Mouse (Mus musculus): Measurements from ENCODE around the gene Cnpy3.
"Not testable (repeated sequence)": the region's sequence is repeated elsewhere in the genome, so short reads cannot be mapped to it uniquely, and the experiment has no call there.

Cnpy3 gene

GRCm38 (mm10) chr17:46751794-46752556 is at the start of gene Cnpy3:
TSS of gene Cnpy3 (minus strand) at chr17:46752214.
- in situ Hi-C loops (cut with MboI, MseI), result no loop called here

DNA sequence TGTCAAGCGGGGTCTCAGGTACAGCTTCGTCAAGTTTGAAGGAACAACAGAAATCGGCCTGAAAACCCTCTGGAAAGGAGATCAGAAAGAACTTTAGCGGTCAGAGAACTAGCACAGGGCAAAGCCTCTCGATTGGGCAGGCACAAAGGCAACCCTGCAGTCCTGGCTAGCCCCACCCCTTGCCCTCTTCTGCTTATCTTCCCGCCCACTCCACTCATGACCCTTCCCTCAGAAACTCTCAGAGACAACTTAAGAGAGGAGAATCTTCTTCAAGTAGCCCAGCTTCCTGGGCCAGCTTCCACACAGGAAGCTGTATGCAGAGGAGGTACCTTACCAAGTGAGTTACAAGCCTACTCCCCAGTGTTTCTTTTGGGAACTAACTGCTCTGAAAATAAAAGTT is 49.7 kb upstream of the Cnpy3 start:
- in situ Hi-C loops (cut with MboI, MseI), result no loop called here

- in situ Hi-C loops (cut with MboI, MseI), result no loop called here
Measured at GRCm38 (mm10) chr17:46799680-46800079, 47.7 kb upstream of the Cnpy3 start.

DNA sequence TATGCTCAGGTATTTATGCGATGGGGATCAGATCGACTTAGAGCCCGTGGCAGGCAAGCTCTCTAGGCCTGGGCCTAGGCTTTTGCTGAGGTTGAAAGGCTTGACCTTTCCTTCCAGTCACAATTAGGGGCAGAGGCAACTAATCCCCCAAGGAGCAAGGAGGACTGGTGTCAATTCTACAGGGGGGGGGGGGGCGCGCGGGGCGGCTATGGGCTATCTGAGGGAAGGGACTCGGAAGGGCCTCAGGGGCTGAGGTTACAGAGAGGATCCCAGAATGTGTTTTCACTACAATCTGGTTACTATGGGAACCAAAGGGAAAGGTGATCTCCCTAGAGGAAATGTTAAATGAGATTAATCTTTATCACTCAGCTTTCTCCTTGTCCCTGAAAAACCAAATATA is 45.4 kb upstream of the Cnpy3 start:
- in situ Hi-C loops (cut with MboI, MseI), result no loop called here

GRCm38 (mm10) chr17:46796743-46797142 is 44.7 kb upstream of the Cnpy3 start:
- in situ Hi-C loops (cut with MboI, MseI), result no loop called here

DNA sequence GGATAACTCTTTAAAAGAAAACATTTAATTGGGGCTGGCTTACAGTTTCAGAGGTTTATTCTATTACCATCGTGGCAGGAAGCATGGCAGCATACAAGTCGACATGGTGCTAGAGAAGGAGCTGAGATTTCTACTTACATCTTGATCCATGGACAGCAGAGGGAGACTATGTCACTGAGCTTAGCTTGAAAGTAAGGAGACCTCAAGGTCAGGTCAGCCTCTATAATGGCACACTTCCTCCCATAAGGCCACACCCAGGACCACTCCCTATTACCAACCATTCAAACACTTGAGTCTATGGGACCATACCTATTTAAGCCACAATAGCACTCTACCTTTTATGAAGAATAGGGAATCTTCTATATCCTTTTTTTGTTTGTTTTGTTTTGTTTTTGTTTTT is 40.9 kb upstream of the Cnpy3 start:
- in situ Hi-C loops (cut with MboI, MseI), result no loop called here

- in situ Hi-C loops (cut with MboI, MseI), result not testable (repeated sequence)
Measured at GRCm38 (mm10) chr17:46787974-46788373, 36.0 kb upstream of the Cnpy3 start.

GRCm38 (mm10) chr17:46786952-46787351 is 34.9 kb upstream of the Cnpy3 start:
- in situ Hi-C loops (cut with MboI, MseI), result no loop called here

- in situ Hi-C loops (cut with MboI, MseI), result loop anchor here (5.0 kb wide), 1 partner anchor 99 kb away; no protein-coding TSS in a partner anchor
Measured at GRCm38 (mm10) chr17:46783222-46783565, 31.2 kb upstream of the Cnpy3 start.

GRCm38 (mm10) chr17:46782341-46783221 is 30.6 kb upstream of the Cnpy3 start, which contains the start of gene Rpl7l1:
TSS of gene Rpl7l1 (minus strand) at chr17:46782672.
- in situ Hi-C loops (cut with MboI, MseI), result loop anchor here (5.0 kb wide), 1 partner anchor 100 kb away; no protein-coding TSS in a partner anchor

DNA sequence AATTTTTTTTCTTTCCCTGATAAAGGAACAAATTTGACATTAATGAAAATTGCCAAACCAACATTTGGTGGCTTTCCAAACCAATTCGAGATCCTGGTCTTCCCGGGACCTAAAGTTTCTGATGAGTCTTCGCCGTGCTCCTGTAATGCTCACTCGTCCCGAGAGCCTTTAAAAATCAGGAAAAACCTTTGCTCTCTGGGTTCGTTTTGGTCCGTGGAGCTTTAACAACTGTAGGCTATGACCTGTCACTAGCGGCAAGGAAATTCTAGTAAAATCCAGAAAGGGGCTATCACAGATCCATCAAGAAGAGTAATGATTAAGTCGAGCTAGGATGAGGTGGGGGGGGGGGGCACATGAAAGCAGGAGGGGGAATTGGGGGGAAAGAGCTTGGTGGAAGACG is 29.9 kb upstream of the Cnpy3 start:
- in situ Hi-C loops (cut with MboI, MseI), result loop anchor here (5.0 kb wide), 1 partner anchor 100 kb away; no protein-coding TSS in a partner anchor

DNA sequence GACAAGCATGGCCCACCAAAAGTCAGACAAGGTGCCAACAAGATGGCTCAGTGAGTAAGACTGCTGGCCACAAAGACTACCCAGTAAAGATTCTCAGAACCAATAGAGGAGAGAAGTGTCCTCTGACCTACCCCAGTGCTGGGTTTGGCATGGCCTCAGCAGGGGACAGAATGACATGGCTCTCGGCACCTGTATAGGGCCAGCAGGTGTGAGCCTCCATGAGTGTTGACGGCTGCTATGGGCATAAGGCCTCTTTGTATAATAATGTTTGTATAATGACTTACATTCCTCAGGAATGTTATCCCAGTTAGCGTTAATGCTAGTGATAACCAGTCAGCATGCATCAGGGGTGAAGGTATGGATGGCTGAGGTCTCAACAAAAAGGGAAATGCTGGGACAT is 24.1 kb upstream of the Cnpy3 start:
- in situ Hi-C loops (cut with MboI, MseI), result no loop called here

DNA sequence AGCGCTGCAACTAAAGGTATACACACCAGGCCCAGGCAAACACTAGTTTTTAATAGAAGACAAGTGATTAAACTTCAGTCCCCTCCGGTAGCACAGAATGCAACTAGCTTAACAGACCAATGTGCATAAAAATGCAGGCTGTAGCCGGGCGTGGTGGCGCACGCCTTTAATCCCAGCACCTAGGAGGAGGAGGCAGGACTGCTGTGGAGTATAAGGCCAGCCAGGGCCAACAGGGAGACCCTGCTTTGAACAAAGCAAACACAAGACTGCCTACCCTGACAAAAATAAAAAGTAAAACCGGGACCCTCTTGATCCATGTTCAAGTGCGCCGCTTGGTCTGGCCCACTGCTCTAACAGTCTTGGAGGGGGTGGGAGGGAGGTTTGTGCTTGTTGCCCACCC is 23.1 kb upstream of the Cnpy3 start:
- in situ Hi-C loops (cut with MboI, MseI), result no loop called here

GRCm38 (mm10) chr17:46774131-46774472 is 22.1 kb upstream of the Cnpy3 start:
- in situ Hi-C loops (cut with MboI, MseI), result no loop called here

GRCm38 (mm10) chr17:46773278-46774130 is 21.5 kb upstream of the Cnpy3 start:
- in situ Hi-C loops (cut with MboI, MseI), result no loop called here

DNA sequence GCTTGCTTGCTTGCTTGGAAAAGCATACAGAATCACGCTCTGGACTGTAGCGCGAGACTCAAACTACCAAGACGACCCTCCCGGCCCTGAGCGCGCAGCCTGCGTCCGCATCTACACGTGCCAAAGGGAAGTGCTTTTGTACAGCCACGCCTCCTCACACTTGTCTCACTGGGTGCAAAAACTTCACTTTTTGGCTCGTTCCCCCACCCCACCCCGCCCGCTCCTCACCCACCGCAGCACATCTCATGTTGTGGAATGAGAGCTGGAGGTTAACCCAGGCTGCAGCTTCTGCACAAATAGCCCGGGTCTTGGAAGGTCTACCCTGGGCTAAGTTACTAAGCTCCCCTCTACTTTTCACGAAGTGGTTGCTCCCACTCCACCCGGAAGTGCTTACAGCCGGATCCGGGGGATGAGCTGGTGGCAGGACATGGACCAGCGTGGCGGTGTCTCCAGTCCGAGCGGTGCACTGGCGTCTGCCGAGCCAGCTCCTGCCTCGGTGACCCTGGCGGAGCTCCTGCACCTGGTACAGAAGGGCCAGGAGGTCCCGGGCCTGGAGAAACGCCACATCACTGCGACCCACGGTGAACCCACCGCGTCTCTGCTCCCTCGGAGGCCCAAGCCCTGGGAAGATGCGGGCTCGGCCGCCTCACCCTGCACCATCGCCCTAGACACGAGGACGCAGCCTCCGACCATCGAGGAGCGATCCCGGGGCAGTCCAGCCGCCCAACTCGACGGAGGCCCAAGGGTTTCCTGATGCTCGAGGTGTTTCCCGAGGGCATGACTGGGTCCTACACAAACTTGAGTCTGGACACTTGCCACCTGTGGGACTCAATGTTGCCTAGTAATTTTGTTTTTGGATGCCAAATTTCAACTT is 20.6 kb upstream of the Cnpy3 start, which contains the start of gene 2310039H08Rik:
2310039H08Rik (plus strand) TSS at position 232 of the 874 bp plus-strand sequence.
- in situ Hi-C loops (cut with MboI, MseI), result no loop called here

GRCm38 (mm10) chr17:46772038-46772403 is 20.0 kb upstream of the Cnpy3 start:
- in situ Hi-C loops (cut with MboI, MseI), result no loop called here

DNA sequence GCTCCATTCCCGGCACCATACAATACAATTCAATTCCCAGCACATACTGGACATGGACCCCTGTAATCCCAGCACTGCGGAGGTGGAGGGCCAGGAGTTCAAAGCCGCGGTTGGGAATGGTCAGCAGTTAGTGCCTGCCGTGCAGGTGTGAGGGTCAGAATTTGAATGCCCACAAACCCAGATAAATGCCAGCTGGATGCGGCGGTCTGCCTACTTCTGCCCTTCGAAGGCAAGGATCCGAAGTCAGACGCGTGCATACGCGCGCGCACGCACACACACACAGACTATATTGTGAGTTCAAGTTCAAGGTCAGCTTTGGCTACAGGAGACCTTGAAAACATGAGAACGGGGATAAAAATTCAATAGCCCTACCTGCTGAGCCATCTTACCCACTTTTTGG is 19.6 kb upstream of the Cnpy3 start:
- in situ Hi-C loops (cut with MboI, MseI), result no loop called here

DNA sequence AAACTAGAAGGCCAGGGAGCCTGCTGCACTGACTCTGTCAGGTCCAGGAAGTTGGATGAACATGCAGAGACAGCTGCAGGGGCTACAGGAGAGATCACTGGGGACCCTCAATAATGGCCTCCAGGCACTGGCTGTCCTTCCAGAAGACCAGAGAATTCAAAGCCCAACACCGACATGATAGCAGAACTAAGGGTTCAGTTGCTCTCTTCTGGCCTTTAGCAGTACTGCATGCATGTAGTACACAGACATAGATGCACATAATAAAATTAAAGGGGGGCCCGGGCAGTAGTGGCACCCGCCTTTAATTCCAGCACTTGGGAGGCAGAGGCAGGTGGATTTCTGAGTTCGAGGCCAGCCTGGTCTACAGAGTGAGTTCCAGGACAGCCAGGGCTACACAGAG is 19.0 kb upstream of the Cnpy3 start:
- in situ Hi-C loops (cut with MboI, MseI), result no loop called here

GRCm38 (mm10) chr17:46770546-46770945 is 18.5 kb upstream of the Cnpy3 start:
- in situ Hi-C loops (cut with MboI, MseI), result no loop called here

DNA sequence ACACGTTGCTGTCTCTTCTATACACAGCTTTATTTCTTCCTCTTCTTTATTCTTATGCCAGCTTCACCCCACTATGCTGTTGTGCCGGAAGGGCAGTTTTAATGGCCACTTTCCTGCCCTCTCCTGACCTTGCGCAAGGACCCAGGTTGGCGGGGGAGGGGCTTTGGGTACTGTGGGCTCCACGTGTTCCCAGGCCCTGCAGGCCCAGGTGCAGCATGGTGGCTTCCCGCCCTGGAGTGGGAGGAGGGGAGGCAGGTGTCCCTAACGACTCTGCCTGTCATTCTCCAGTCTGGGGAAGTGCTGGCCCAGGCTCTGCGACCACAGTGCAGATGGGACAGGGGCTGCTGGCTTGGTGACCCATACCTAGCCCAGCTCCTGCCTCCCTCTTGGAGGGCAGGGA is 15.9 kb upstream of the Cnpy3 start:
- in situ Hi-C loops (cut with MboI, MseI), result no loop called here

Data from T-helper 2 cell (primary cell).